Mouse (Mus musculus) layer of hippocampus, adult 11-12 months (tissue): Measurements from ENCODE around the gene Pla2g12a.
A peak's percentile ranks its signal among the peaks of the same experiment; 100 is the strongest.

ENCODE experiments used
- DNase-seq: peaks from one replicate; pipeline ENCODE4 v3.0.0; 2022; ENCODE audit warnings: low spot score

Pla2g12a gene

GRCm38 (mm10) chr3:129878405-129879021 lies at the start of gene Pla2g12a:
TSS of gene Pla2g12a (plus strand) at chr3:129878606.
- DNase-seq, result peak; percentile 91

GRCm38 (mm10) chr3:129830626-129831025 lies 47.8 kb upstream of the Pla2g12a start:
- peak; percentile 12 for DNase-seq

- DNase-seq, result peak; percentile 97
Measured at GRCm38 (mm10) chr3:129831035-129831568, 47.3 kb upstream of the Pla2g12a start, which contains the start of gene Gar1. TSS of gene Gar1 (minus strand) at chr3:129831396.

- no peak for DNase-seq
Measured at GRCm38 (mm10) chr3:129835388-129835934, 42.9 kb upstream of the Pla2g12a start, which contains the start of gene Cfi. TSS of gene Cfi (plus strand) at chr3:129835884.

GRCm38 (mm10) chr3:129836051-129836697 lies 42.2 kb upstream of the Pla2g12a start:
- DNase-seq, result no peak

GRCm38 (mm10) chr3:129836965-129837364 lies 41.4 kb upstream of the Pla2g12a start:
- DNase-seq, result no peak

GRCm38 (mm10) chr3:129838017-129838416 lies 40.4 kb upstream of the Pla2g12a start:
- DNase-seq, result no peak

- DNase-seq, result no peak
Measured at GRCm38 (mm10) chr3:129845868-129846267, 32.5 kb upstream of the Pla2g12a start.

GRCm38 (mm10) chr3:129846846-129847245 lies 31.6 kb upstream of the Pla2g12a start:
- DNase-seq, result no peak

- DNase-seq, result no peak
Measured at GRCm38 (mm10) chr3:129862592-129862991, 15.8 kb upstream of the Pla2g12a start.

- peak; percentile 53 for DNase-seq
Measured at GRCm38 (mm10) chr3:129863698-129864097, 14.7 kb upstream of the Pla2g12a start.

GRCm38 (mm10) chr3:129877327-129877726 lies 1.1 kb upstream of the Pla2g12a start:
- no peak for DNase-seq

GRCm38 (mm10) chr3:129879131-129879757 lies 838 bp downstream of the Pla2g12a start:
- no peak for DNase-seq

- DNase-seq, result no peak
Measured at GRCm38 (mm10) chr3:129879913-129880312, 1.5 kb downstream of the Pla2g12a start.

- DNase-seq, result no peak
Measured at GRCm38 (mm10) chr3:129880925-129881593, 2.7 kb downstream of the Pla2g12a start.

GRCm38 (mm10) chr3:129885577-129885976 lies 7.2 kb downstream of the Pla2g12a start:
- DNase-seq, result no peak

GRCm38 (mm10) chr3:129886430-129886829 lies 8.0 kb downstream of the Pla2g12a start:
- DNase-seq, result no peak

- no peak for DNase-seq
Measured at GRCm38 (mm10) chr3:129887779-129888517, 9.5 kb downstream of the Pla2g12a start.

GRCm38 (mm10) chr3:129892003-129892402 lies 13.6 kb downstream of the Pla2g12a start:
- no peak for DNase-seq

GRCm38 (mm10) chr3:129893143-129893542 lies 14.7 kb downstream of the Pla2g12a start:
- DNase-seq, result no peak

GRCm38 (mm10) chr3:129896591-129896990 lies 18.2 kb downstream of the Pla2g12a start:
- DNase-seq, result no peak
